Mouse (Mus musculus) ES-E14 (cell line): ENCODE results near the gene Cd24a. TPM values are rescaled to one million over a fixed set of nuclear protein-coding genes. Genes with fewer than 3 reads are reported as not detected.

Experiments
- DNase-seq: peaks from one replicate; pipeline ENCODE4 v3.0.0-alpha.2; 2013; ENCODE audit warnings: low read depth, low spot score
- H3K27ac ChIP-seq: 2 replicates; pipeline ENCODE4 v1.5.1; 2012; ENCODE audit warnings: low read depth, mild to moderate bottlenecking, low read length, moderate library complexity, mixed read lengths; ENCODE audit not compliant: poor library complexity, insufficient read depth, severe bottlenecking
- H3K36me3 ChIP-seq: 2 replicates; pipeline ENCODE4 v1.6.1; 2012; ENCODE audit warnings: mild to moderate bottlenecking, low read length, moderate library complexity, mixed read lengths; ENCODE audit not compliant: control insufficient read depth, poor library complexity, insufficient read depth, severe bottlenecking
- H3K4me1 ChIP-seq, 2 experiments: fragments of 150-350 bp in 1 of 2; sonication (generic) in 1 of 2; 2 replicates each; pipeline ENCODE4 v1.6.1; 2012; ENCODE audit warnings: low read length in 2 of 2, mild to moderate bottlenecking in 1 of 2, mixed read lengths in 1 of 2; ENCODE audit not compliant: control insufficient read depth in 2 of 2, insufficient read depth in 2 of 2, poor library complexity in 1 of 2
- H3K4me3 ChIP-seq, 2 experiments: fragments of 150-350 bp in 1 of 2; sonication (generic) in 1 of 2; 2 replicates each; pipeline ENCODE4 v1.5.1; 2012; ENCODE audit warnings: low read length in 2 of 2, low read depth in 1 of 2, mild to moderate bottlenecking in 1 of 2, mixed read lengths in 1 of 2; ENCODE audit not compliant: insufficient read depth in 1 of 2, poor library complexity in 1 of 2, severe bottlenecking in 1 of 2
- H3K9ac ChIP-seq: 2 replicates; pipeline ENCODE4 v1.6.1; 2012; ENCODE audit warnings: low read depth, mild to moderate bottlenecking, low read length, mixed read lengths; ENCODE audit not compliant: poor library complexity, insufficient read depth, severe bottlenecking
- H3K9me3 ChIP-seq: fragments of 150-350 bp; sonication (generic); 2 replicates; pipeline ENCODE4 v1.6.1; 2012; ENCODE audit warnings: low read depth, mild to moderate bottlenecking, low read length; ENCODE audit not compliant: control insufficient read depth, insufficient read depth
- CHD2 ChIP-seq: IDR thresholded peaks from 2 replicates; pipeline ENCODE4 v1.6.1; 2014; ENCODE audit warnings: mild to moderate bottlenecking, low read depth, low read length, inconsistent platforms
- HCFC1 ChIP-seq: IDR thresholded peaks from 2 replicates; pipeline ENCODE4 v1.6.1; 2012; ENCODE audit warnings: low read length, inconsistent platforms, borderline replicate concordance; ENCODE audit not compliant: insufficient read depth
- MAFK ChIP-seq: IDR thresholded peaks from 2 replicates; pipeline ENCODE4 v1.6.1; 2014; ENCODE audit warnings: mild to moderate bottlenecking, low read depth, low read length, inconsistent platforms; ENCODE audit not compliant: insufficient read depth
- ZC3H11A ChIP-seq: IDR thresholded peaks from 2 replicates; pipeline ENCODE4 v1.6.1; 2012; ENCODE audit warnings: low read depth, mild to moderate bottlenecking, inconsistent platforms, low read length, borderline replicate concordance
- ZNF384 ChIP-seq: IDR thresholded peaks from 2 replicates; pipeline ENCODE4 v1.6.1; 2012; ENCODE audit warnings: low read depth, low read length, inconsistent platforms
- in situ Hi-C, 2 experiments: fragments of 600-800 bp; cut with MboI; formaldehyde crosslinking; loops; one replicate each; pipeline ENCODE4 v1.15.1; 2025; ENCODE audit warnings: low sequenced_read_pairs in 2 of 2, inconsistent platforms in 1 of 2; ENCODE audit not compliant: unreplicated experiment in 2 of 2
- total RNA-seq: library from RNA; depleted of rRNA; stranded (reverse); fragments of 300-350 nt; gene quantifications from 2 replicates; pipeline ENCODE4 v1.2.3, GENCODE M21; 2012

The Cd24a gene
- total RNA-seq, 1 experiment, result 84.4 TPM

DNA sequence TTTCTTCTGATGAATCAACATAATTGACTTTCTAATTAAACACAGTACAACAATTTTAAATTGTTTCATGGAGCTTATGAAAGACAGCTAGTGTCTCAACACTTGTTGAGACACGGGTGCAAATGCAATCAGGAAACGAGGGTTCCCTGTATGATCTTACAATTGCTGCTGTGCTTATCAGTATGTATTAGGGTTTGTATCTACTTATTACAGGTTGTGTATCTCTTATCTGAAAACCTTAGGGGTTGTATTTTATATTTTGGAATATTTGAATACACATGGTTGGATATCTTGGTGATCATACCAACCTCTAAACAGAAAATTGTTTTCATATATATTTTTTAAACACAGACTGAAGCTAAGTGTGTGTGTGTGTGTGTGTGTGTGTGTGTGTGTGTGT, 16.1 kb downstream of the Cd24a start:
- Histone ChIP-seq H3K4me3 (no peak overlapping the region), H3K27ac (no peak overlapping the region), H3K9ac (no peak overlapping the region), H3K9me3 (no peaks in the 10 kb centered on the region), H3K4me1 (peaks cover 0 to 14% of the 10 kb centered on the region in 2 experiments; a peak in 2 of 4 replicates), H3K36me3 (no peaks in the 10 kb centered on the region)
- TF ChIP-seq ZNF384, result no peak
- no peak for TF ChIP-seq HCFC1
- TF ChIP-seq MAFK, result no peak
- no peak for TF ChIP-seq ZC3H11A
- TF ChIP-seq CHD2, result no peak
- in situ Hi-C loops, result loop anchor here in 1 of 2 experiments (25.0 kb wide), 1 partner anchor 318 kb away; the partner anchor contains the start of genes Qrsl1 and Rtn4ip1
- DNase-seq, result no peak

DNA sequence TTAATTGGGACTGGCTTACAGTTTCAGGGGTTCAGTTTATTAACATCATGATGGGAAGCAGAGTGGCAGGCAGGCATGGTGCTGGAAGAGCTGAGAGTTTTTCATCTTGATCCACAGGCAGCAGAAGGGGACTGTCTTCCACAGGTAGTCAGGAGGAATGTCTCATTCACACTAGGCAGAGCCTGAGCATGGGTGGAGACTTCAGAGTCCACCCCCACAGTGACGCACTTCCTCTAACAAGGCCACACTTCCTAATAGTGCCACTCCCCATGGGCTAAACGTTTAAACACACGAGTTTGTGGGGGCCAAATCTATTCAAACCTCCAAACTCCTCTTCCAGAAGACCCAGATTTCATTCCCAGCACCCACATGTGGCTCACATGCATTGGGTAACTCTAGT, 16.8 kb downstream of the Cd24a start:
- H3K36me3 ChIP-seq, result no peaks in the 10 kb centered on the region
- no peak for TF ChIP-seq HCFC1
- TF ChIP-seq CHD2, result no peak
- no peak for TF ChIP-seq ZNF384
- no peak for TF ChIP-seq MAFK
- no peak for TF ChIP-seq ZC3H11A
- H3K4me1 ChIP-seq, result peaks cover 0 to 8% of the 10 kb centered on the region in 2 experiments; a peak in 2 of 4 replicates
- no peaks in the 10 kb centered on the region for H3K9me3 ChIP-seq
- no peak overlapping the region for H3K4me3 ChIP-seq
- in situ Hi-C loops, result loop anchor here in 1 of 2 experiments (25.0 kb wide), 1 partner anchor 317 kb away; the partner anchor contains the start of genes Qrsl1 and Rtn4ip1
- H3K27ac ChIP-seq, result no peak overlapping the region
- H3K9ac ChIP-seq, result no peak overlapping the region
- DNase-seq, result no peak

DNA sequence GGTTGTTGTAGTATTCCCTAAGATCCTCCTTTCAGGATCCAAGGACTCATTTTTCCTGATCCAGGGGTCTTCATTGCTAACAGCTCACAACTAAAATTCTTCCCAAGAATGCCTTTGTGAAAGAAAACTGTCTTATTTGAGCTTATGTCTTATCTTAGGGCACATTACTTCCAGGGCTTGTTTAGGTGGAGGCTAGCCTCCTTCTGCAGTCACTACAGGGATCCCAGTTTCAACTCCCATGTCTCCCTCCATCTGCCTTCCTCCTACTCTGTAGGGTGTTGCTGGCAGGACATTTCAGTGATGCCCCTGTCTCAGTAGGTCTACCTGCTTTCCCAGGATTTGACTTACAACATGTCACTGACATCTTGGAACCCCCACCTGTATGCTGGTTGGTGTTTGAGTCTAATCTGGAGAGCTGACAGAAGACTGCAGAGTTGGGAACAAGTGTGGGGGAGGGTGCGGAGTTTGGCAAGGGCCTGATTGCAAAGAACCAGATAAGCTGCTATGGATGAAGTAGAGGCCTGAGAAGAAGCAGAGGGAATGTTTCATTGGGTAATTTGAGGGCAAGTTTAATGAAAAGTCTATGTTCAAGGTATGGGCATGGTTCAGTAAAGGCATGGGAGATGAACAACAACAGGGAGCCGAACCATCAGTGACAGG, 20.1 kb downstream of the Cd24a start:
- Histone ChIP-seq H3K36me3 (no peaks in the 10 kb centered on the region), H3K4me3 (no peak overlapping the region), H3K4me1 (peaks cover 0 to 5% of the 10 kb centered on the region in 2 experiments; a peak in 2 of 4 replicates), H3K9ac (no peak overlapping the region), H3K9me3 (no peaks in the 10 kb centered on the region), H3K27ac (no peak overlapping the region)
- in situ Hi-C loops, result loop anchor here in 1 of 2 experiments (25.0 kb wide), 1 partner anchor 314 kb away; the partner anchor contains the start of genes Qrsl1 and Rtn4ip1
- TF ChIP-seq MAFK (no peak), CHD2 (no peak), ZNF384 (no peak), HCFC1 (no peak), ZC3H11A (no peak)
- DNase-seq, result no peak

DNA sequence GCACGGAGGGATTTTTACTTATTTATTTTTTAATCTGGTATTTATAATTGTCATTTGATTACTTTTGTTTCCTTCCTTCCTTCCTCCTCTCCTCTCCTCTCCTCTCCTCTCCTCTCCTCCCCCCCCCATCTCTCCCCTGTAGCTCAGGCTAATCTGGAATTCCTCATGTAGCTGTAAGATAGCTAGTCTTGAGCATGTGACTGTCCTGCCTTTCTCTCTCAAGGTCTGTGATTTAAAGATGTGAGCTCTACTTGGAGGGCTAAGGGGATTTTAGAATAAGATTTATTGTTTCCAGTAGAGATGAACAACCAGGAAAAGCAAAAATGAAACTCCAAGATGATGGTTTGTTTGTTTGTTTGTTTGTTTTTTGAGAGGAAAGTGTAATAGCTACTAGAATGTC, 23.0 kb downstream of the Cd24a start:
- in situ Hi-C loops, result no loop called here
- Histone ChIP-seq H3K4me1 (no peaks in the 10 kb centered on the region), H3K36me3 (no peaks in the 10 kb centered on the region), H3K9ac (no peak overlapping the region), H3K4me3 (no peak overlapping the region), H3K27ac (no peak overlapping the region), H3K9me3 (no peaks in the 10 kb centered on the region)
- no peak for DNase-seq
- TF ChIP-seq CHD2 (no peak), HCFC1 (no peak), ZNF384 (no peak), ZC3H11A (no peak), MAFK (no peak)
